Mouse (Mus musculus) liver, embryonic 16.5 days (tissue): ENCODE measurements at regions not wholly inside any gene's neighbourhood (a gene's known extent, or its start where the extent isn't known, plus 50 kb on each side); places are given as distances from the start of the nearest gene placed in this dataset.

Experiments used
- ATAC-seq: fragments of 200-750 bp; cut with Nextera tagmentation; 2 replicates; pipeline ENCODE4 v1.8.0; 2017; ENCODE audit warnings: low read depth, mild to moderate bottlenecking, moderate number of reproducible peaks, moderate library complexity
- H3K27ac ChIP-seq: fragments of 300-500 bp; sonication (generic); 2 replicates; pipeline ENCODE4 v1.5.1; 2014; ENCODE audit warnings: mild to moderate bottlenecking, low read length
- H3K27me3 ChIP-seq: fragments of 300-500 bp; sonication (generic); 2 replicates; pipeline ENCODE4 v1.6.1; 2014; ENCODE audit warnings: low read depth, low read length, mixed read lengths; ENCODE audit not compliant: control insufficient read depth, insufficient read depth
- H3K36me3 ChIP-seq: fragments of 300-500 bp; sonication (generic); 2 replicates; pipeline ENCODE4 v1.6.1; 2014; ENCODE audit warnings: mild to moderate bottlenecking; ENCODE audit not compliant: control insufficient read depth, insufficient read depth
- H3K4me1 ChIP-seq: fragments of 300-500 bp; sonication (generic); 2 replicates; pipeline ENCODE4 v1.6.1; 2014; ENCODE audit warnings: low read depth, low read length, mixed read lengths; ENCODE audit not compliant: control insufficient read depth
- H3K4me2 ChIP-seq: fragments of 300-500 bp; sonication (generic); 2 replicates; pipeline ENCODE4 v1.6.1; 2014; ENCODE audit warnings: low read depth, low read length, mixed read lengths
- H3K4me3 ChIP-seq: fragments of 300-500 bp; sonication (generic); 2 replicates; pipeline ENCODE4 v1.5.1; 2014; ENCODE audit warnings: low read depth, mild to moderate bottlenecking, low read length
- H3K9ac ChIP-seq: fragments of 300-500 bp; sonication (generic); 2 replicates; pipeline ENCODE4 v1.6.1; 2014; ENCODE audit warnings: low read depth, low read length
- H3K9me3 ChIP-seq: fragments of 300-500 bp; sonication (generic); replicated peaks from 2 replicates; pipeline ENCODE4 v1.6.1; 2016; ENCODE audit warnings: low read length; ENCODE audit not compliant: control insufficient read depth
- WGBS: fragments of 180-500 bp; shearing (Covaris S2); extraction: QIAGEN DNeasy Blood & Tissue Kit; methylation state at CpG from one replicate; pipeline ENCODE4 v1.1.7; 2014; ENCODE audit not compliant: insufficient replicate concordance; 5-methylcytosine and 5-hydroxymethylcytosine counted together

DNA sequence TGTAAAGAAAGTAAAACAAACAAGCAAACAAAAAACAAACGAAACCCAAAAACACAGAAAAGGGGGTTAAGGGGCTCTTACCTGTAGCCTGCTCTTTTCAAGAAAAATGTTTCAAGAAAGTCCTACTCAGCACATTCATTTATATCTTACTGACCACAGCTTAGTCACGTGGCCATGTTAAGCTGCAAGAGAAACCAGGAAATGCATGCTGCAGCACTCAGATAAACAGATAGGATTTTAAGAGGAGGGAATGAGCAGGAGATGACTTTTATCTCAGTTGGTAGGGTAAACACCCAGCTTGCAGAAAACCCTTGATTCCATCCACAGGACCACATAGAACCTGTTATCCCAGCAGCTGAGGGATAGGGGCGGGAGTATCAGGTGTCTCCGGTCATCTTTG lies 62.9 kb upstream of the Sfmbt2 start:
- Histone ChIP-seq H3K9ac (no peak overlapping the region), H3K27ac (no peak overlapping the region), H3K36me3 (no peaks in the 10 kb centered on the region), H3K27me3 (no peaks in the 10 kb centered on the region), H3K4me3 (peak overlapping the region; percentile 5; the same call in 1 of the 2 replicates), H3K9me3 (no peaks in the 10 kb centered on the region), H3K4me2 (peak overlapping the region; percentile 43), H3K4me1 (peaks cover 10% of the 10 kb centered on the region)
- ATAC-seq = peak; percentile 85
- 28% methylated on average over 4 of the region's 4 CpGs for WGBS

DNA sequence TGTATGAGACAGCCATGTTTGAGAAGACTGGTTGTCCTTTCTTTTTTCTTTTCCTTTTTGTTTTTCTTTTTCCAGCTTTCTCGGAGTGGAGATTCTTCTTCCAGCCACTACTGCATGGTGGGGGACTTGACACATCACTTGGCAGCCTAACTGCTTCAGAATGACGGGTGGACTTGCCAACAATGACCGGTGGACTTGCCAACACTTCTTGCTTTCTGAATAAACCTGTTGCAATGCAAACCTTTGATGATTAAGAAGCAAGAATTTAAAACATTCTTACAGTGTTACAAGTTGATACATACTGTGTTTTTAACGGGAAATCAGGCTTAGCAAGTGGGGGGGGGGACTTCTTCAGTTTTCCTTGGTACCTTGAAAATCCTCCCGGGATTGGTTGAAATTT lies 60.7 kb upstream of the Sfmbt2 start:
- H3K36me3 ChIP-seq = no peaks in the 10 kb centered on the region
- H3K4me2 ChIP-seq = no peak overlapping the region
- no peaks in the 10 kb centered on the region for H3K27me3 ChIP-seq
- no peak overlapping the region for H3K9ac ChIP-seq
- 62% methylated on average over 5 of the region's 5 CpGs for WGBS
- peaks cover 10% of the 10 kb centered on the region for H3K4me1 ChIP-seq
- H3K27ac ChIP-seq = no peak overlapping the region
- no peaks in the 10 kb centered on the region for H3K9me3 ChIP-seq
- no peak overlapping the region for H3K4me3 ChIP-seq
- ATAC-seq = no peak

GRCm38 (mm10) chr2:10311719-10312118 lies 58.6 kb upstream of the Sfmbt2 start:
- ATAC-seq = no peak

GRCm38 (mm10) chr2:10312398-10312797 lies 57.9 kb upstream of the Sfmbt2 start:
- peaks cover 3% of the 10 kb centered on the region for H3K4me1 ChIP-seq
- H3K4me3 ChIP-seq = no peak overlapping the region
- WGBS = 63% methylated on average over 7 of the region's 7 CpGs

More at GRCm38 (mm10) chr2:10311719-10312118, 58.6 kb upstream of the Sfmbt2 start:
- H3K9me3 ChIP-seq = no peaks in the 10 kb centered on the region
- WGBS = 66% methylated on average over 14 of the region's 14 CpGs
- no peak overlapping the region for H3K4me3 ChIP-seq
- H3K4me1 ChIP-seq = peaks cover 10% of the 10 kb centered on the region
- H3K27ac ChIP-seq = no peak overlapping the region
- no peak overlapping the region for H3K9ac ChIP-seq
- no peaks in the 10 kb centered on the region for H3K36me3 ChIP-seq
- no peaks in the 10 kb centered on the region for H3K27me3 ChIP-seq
- H3K4me2 ChIP-seq = no peak overlapping the region

GRCm38 (mm10) chr2:10314251-10315243 lies 55.8 kb upstream of the Sfmbt2 start:
- WGBS = 22% methylated on average over 14 of the region's 14 CpGs

More at GRCm38 (mm10) chr2:10312398-10312797, 57.9 kb upstream of the Sfmbt2 start:
- no peak overlapping the region for H3K9ac ChIP-seq
- no peak overlapping the region for H3K27ac ChIP-seq
- H3K36me3 ChIP-seq = no peaks in the 10 kb centered on the region
- ATAC-seq = no peak
- no peaks in the 10 kb centered on the region for H3K27me3 ChIP-seq
- no peaks in the 10 kb centered on the region for H3K9me3 ChIP-seq
- H3K4me2 ChIP-seq = no peak overlapping the region

DNA sequence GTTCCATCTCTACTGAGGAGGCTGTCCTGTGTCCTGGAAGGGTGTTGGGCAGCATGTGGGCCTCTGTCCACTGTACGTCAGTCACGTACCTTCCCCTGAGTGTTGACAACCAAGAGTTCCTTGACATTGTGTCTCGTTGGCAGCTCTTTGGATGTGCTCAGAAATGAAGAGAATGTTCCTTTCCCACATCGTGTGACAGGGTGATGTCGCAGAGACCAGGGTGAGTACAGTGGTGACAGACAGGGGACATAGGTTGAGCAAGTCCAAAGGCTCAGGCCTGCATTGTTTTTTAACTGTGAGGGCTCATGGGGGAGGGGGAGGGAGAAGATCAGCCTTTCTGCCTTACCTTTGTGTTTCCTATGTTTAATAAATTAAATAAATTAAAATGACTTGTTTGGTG lies 54.0 kb upstream of the Sfmbt2 start:
- no peaks in the 10 kb centered on the region for H3K4me1 ChIP-seq
- H3K27me3 ChIP-seq = no peaks in the 10 kb centered on the region
- no peak overlapping the region for H3K4me3 ChIP-seq
- no peaks in the 10 kb centered on the region for H3K9me3 ChIP-seq
- H3K36me3 ChIP-seq = no peaks in the 10 kb centered on the region
- WGBS = 64% methylated on average over 5 of the region's 5 CpGs
- ATAC-seq = no peak
- H3K27ac ChIP-seq = no peak overlapping the region
- H3K4me2 ChIP-seq = no peak overlapping the region
- H3K9ac ChIP-seq = no peak overlapping the region

More at GRCm38 (mm10) chr2:10314251-10315243, 55.8 kb upstream of the Sfmbt2 start:
- no peak overlapping the region for H3K27ac ChIP-seq
- H3K4me1 ChIP-seq = no peaks in the 10 kb centered on the region
- no peak overlapping the region for H3K9ac ChIP-seq
- H3K4me3 ChIP-seq = no peak overlapping the region
- H3K27me3 ChIP-seq = no peaks in the 10 kb centered on the region
- no peaks in the 10 kb centered on the region for H3K9me3 ChIP-seq
- no peaks in the 10 kb centered on the region for H3K36me3 ChIP-seq
- no peak overlapping the region for H3K4me2 ChIP-seq
- ATAC-seq = peak; percentile 21; the same call in 1 of the 2 replicates

GRCm38 (mm10) chr2:10318166-10318768 lies 52.0 kb upstream of the Sfmbt2 start:
- H3K27me3 ChIP-seq = no peaks in the 10 kb centered on the region
- H3K4me3 ChIP-seq = no peak overlapping the region
- no peaks in the 10 kb centered on the region for H3K9me3 ChIP-seq
- ATAC-seq = no peak
- no peak overlapping the region for H3K4me2 ChIP-seq
- no peaks in the 10 kb centered on the region for H3K36me3 ChIP-seq
- H3K4me1 ChIP-seq = no peaks in the 10 kb centered on the region
- H3K27ac ChIP-seq = no peak overlapping the region
- H3K9ac ChIP-seq = no peak overlapping the region
- 71% methylated on average over 10 of the region's 10 CpGs for WGBS
